Mouse (Mus musculus) neural tube, embryonic 10.5 days (tissue): Measurements from ENCODE around the gene Tubal3.

Experiments used
- DNase-seq: peaks from one replicate; pipeline ENCODE4 v3.0.0-alpha.2; 2017; ENCODE audit warnings: low spot score; ENCODE audit errors: extremely low spot score

Tubal3 gene

DNA sequence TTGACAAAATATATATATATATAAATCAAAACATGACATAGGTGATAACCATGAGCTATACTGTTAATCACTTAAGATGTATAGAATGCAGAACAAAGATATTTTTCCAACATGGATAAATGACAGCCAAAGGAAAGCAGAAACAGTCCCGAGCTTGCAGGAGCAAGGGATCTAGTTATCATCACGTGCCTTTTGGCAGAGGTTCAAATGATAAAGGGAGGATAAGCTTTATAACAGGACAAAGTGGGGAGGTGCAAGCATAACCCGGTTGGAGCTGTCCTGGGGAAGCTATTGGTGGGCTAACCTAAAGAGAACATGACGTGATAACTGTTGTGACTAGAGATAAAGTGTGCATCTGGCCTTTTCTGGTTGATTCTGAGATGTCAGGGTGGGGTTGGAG, 4.6 kb upstream of the Tubal3 start:
- no peak for DNase-seq

DNA sequence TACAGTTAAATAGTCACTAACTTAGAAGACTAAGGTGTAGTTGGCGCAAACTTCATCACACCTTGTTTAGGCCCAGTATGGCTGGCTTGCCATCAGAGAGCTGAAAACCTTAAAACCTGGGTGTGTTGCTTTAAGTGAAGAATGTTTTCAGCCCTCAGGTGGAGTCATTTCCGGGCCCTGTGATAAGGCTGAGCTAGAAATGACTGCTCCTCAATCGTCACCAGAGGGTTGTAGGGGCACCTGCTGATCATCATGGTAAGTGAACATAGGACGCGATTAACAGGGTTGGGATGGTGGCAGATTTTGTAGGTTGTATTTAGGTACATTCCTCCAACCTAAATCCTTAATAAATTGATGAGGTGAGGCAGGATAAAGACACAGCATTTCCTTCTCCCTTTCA, 6.4 kb downstream of the Tubal3 start:
- DNase-seq = no peak

- no peak for DNase-seq
Observed at GRCm38 (mm10) chr13:3925632-3926031, 7.6 kb downstream of the Tubal3 start.

- no peak for DNase-seq
Observed at GRCm38 (mm10) chr13:3926046-3926445, 8.0 kb downstream of the Tubal3 start.

- no peak for DNase-seq
Observed at GRCm38 (mm10) chr13:3944699-3945098, 26.6 kb downstream of the Tubal3 start.

DNA sequence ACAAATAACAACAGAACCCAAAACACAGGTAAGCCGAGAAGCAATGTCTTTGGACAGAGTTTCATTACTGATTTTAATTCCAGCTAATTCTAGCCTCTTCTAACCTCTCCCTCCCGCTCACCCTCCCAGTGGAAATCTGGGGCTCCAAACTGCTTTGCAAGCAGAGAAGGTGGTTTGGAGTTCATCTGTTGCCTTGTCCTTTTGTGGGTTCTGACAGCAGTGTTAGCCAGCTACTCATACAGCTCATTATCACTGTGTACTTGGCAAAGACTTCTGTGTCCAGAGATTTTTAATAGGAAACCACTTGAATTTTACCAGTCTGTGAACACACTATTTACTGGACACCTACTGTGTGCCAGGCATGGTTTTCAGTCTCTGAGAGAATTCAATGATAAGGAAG, 27.2 kb downstream of the Tubal3 start, which contains the start of gene Ucn3:
Gene Ucn3, minus strand, starts transcription at position 101 of the 400 bp plus-strand sequence.
- no peak for DNase-seq

DNA sequence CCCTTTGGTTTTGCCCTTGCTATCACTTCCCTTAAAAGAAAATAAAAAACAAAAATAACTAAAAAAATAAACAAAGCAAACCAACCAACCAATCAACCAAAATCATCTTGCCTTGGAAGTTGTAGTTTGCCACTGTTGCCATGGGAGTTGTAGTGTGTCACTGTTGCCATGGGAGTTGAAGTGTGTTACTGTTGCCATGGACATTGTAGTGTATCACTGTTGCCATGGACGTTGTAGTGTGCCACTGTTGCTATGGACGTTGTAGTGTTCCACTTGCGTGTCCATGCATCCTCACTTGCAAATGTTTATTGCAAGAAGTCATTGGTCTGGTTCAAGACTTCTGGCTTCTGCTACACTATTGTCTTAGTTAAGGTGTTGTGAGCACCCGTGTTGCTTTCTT, 29.2 kb downstream of the Tubal3 start:
- DNase-seq = no peak

DNA sequence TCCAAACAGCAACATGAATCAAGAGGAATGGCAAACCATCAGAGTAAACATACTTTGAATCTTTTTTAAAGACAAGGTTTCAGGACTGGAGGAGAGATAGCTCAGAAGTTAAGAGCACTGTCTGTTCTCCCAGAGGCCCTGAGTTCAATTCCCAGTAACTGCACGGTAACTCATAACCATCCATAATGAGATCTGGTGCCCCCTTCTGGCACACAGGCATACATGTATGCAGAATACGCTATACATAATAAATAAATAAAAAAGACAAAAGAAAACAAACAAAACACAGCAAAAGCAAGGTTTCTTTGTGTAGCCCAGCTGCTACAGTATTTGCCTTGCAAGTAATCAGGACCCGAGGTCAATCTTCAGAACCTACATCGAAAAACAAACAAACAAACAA, 31.4 kb downstream of the Tubal3 start:
- no peak for DNase-seq

- no peak for DNase-seq
Observed at GRCm38 (mm10) chr13:3951198-3951914, 33.3 kb downstream of the Tubal3 start.

GRCm38 (mm10) chr13:3968849-3969248, 50.8 kb downstream of the Tubal3 start:
- no peak for DNase-seq
